Mouse (Mus musculus): ENCODE results near the gene Klk7. TPM values are rescaled to one million over a fixed set of nuclear protein-coding genes. Genes with fewer than 3 reads are reported as not detected.

Gene Klk7
- polyA plus RNA-seq, 1 experiment from 2014 or later, result 0.12 TPM

DNA sequence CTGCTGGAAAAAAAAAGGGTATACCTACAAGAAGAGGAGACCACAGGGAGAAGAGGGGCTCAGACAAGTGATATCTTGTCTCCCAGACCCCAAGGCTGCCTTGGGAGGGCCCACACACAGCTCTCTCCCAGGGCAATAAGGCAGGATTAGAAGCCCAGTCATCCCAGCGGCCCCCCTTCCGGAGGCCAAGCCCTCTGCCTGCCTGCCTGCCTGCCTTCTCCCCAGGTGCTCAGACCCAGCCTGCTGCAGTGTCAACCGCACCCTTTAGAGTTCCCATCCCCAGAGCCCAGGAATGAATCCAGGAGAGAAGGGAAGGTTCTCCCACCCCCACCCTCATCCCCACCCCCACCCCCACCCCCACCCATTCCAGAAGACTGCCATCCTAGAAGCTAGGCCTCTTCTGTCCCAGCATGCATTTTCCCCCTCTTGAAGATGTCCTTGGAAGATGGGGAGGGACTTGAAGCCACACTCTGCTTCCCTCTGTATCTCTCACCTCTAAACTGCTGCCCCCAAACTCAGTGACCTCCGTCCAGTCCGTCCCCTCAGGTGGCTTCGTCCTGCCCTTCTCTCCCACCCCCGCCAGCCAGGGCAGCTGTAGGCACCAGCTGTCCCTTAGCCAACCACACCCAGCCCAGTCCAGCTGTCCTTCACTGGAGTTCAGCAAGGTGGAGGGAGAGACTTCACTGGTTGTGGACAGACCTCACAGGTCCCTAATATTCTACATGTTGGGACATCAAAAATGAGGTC is 35.6 kb upstream of the Klk7 start:
- Histone ChIP-seq H3K4me3 (ENCODE audit: low read depth, low read length) (no peak overlapping the region), H3K9ac (ENCODE audit: low read length) (no peak overlapping the region)
- 56% methylated on average over 6 of the region's 7 CpGs for WGBS

DNA sequence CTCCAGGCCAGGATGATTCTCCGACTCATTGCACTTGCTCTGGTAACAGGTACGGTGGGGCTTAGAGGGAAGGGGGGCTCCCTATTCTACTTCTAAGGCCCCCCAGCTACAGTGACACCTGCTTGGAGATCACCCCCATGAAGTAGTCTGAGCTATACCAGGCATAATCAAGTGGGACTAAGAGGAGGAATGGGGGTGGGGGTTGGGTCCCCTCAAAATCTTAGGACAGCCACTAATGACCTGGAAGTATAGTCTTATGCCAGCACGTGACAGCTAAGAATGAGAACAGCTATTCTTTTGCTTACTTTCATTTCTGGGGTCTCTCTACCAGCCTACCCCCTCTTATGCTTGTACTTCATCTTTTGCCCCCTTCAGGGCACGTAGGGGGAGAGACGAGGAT is 34.6 kb upstream of the Klk7 start:
- DNase-seq (ENCODE audit: low spot score) (peak; percentile 18), ATAC-seq (replicated peaks; ENCODE audit: low FRiP score, low TSS enrichment, low read depth) (no peak)
- Histone ChIP-seq H3K36me3 (ENCODE audit: control insufficient read depth, insufficient read depth, low read length) (no peaks in the 10 kb centered on the region), H3K27ac (ENCODE audit: low read depth) (no peak overlapping the region), H3K4me3 (ENCODE audit: low read depth, low read length) (no peak overlapping the region), H3K9me3 (ENCODE audit: control insufficient read depth, low read length) (no peaks in the 10 kb centered on the region), H3K4me1 (replicated peaks; ENCODE audit: control insufficient read depth, insufficient read depth, low read length) (no peaks in the 10 kb centered on the region), H3K4me2 (ENCODE audit: low read length) (no peak overlapping the region), H3K9ac (ENCODE audit: low read length) (no peak overlapping the region), H3K27me3 (replicated peaks; ENCODE audit: control insufficient read depth, insufficient read depth, low read length) (no peaks in the 10 kb centered on the region)
- WGBS, result 82% methylated on average over 5 of the region's 5 CpGs

More for the DNA sequence above, 35.6 kb upstream of the Klk7 start:
- Histone ChIP-seq H3K4me1 (replicated peaks; ENCODE audit: control insufficient read depth, insufficient read depth, low read length) (no peaks in the 10 kb centered on the region), H3K4me2 (ENCODE audit: low read length) (no peak overlapping the region), H3K27me3 (replicated peaks; ENCODE audit: control insufficient read depth, insufficient read depth, low read length) (no peaks in the 10 kb centered on the region), H3K36me3 (ENCODE audit: control insufficient read depth, insufficient read depth, low read length) (no peaks in the 10 kb centered on the region), H3K9me3 (ENCODE audit: control insufficient read depth, low read length) (no peaks in the 10 kb centered on the region), H3K27ac (ENCODE audit: low read depth) (no peak overlapping the region)
- DNase-seq (ENCODE audit: low spot score) (peak; percentile 50), ATAC-seq (replicated peaks; ENCODE audit: low FRiP score, low TSS enrichment, low read depth) (no peak)

DNA sequence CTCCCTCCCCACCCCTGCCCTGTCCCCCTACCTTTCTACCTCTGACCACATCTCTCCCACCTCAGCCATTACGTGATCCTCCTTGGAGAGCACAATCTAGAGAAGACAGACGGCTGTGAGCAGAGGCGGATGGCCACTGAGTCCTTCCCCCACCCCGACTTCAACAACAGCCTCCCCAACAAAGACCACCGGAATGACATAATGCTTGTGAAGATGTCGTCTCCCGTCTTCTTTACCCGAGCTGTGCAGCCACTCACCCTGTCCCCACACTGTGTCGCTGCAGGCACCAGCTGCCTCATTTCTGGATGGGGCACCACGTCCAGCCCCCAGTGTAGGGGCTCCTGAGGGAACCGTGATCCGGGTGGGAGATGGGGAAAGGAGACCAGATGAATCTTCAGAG is 33.7 kb upstream of the Klk7 start:
- no peak overlapping the region for H3K9ac ChIP-seq (ENCODE audit: low read length)
- ATAC-seq (replicated peaks; ENCODE audit: low FRiP score, low TSS enrichment, low read depth) (no peak), DNase-seq (ENCODE audit: low spot score) (no peak)
- no peaks in the 10 kb centered on the region for H3K9me3 ChIP-seq (ENCODE audit: control insufficient read depth, low read length)
- no peaks in the 10 kb centered on the region for H3K4me1 ChIP-seq (replicated peaks; ENCODE audit: control insufficient read depth, insufficient read depth, low read length)
- H3K4me2 ChIP-seq (ENCODE audit: low read length), result no peak overlapping the region
- H3K27ac ChIP-seq (ENCODE audit: low read depth), result no peak overlapping the region
- no peak overlapping the region for H3K4me3 ChIP-seq (ENCODE audit: low read depth, low read length)
- H3K27me3 ChIP-seq (replicated peaks; ENCODE audit: control insufficient read depth, insufficient read depth, low read length), result no peaks in the 10 kb centered on the region
- 83% methylated on average over 12 of the region's 12 CpGs for WGBS
- no peaks in the 10 kb centered on the region for H3K36me3 ChIP-seq (ENCODE audit: control insufficient read depth, insufficient read depth, low read length)

DNA sequence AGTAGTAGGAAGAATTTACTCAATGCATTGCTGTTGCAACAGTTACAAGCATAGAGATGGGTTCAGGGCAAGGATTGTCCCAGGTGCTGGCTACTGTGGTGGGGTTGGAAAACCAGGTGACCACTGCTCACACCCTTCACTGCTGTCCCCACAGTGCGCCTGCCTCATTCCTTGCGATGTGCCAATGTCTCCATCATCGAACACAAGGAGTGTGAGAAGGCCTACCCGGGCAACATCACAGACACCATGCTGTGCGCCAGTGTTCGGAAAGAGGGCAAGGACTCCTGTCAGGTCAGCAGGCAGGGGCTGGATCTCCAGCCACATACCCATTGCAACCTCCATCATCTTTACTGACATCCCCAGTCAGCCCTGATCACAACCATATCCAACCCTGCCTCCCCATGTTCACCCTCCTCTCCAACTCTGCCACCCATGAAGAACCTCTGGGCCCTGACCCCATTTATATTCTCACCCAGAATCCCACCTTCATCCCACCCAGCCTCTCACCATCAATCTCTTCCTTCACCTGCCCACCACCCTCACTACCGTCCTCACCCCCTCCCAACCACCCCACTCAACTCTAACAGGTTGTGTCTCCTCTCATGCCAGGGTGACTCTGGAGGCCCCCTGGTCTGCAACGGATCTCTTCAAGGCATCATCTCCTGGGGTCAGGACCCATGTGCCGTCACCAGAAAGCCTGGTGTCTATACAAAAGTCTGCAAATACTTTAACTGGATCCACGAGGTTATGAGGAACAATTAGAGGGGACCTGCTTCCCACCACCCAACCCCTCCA is 32.7 kb upstream of the Klk7 start:
- H3K36me3 ChIP-seq (ENCODE audit: control insufficient read depth, insufficient read depth, low read length), result no peaks in the 10 kb centered on the region
- no peak overlapping the region for H3K4me2 ChIP-seq (ENCODE audit: low read length)
- no peak for ATAC-seq (replicated peaks; ENCODE audit: low FRiP score, low TSS enrichment, low read depth)
- H3K27me3 ChIP-seq (replicated peaks; ENCODE audit: control insufficient read depth, insufficient read depth, low read length), result no peaks in the 10 kb centered on the region; the same call in 1 of the 2 replicates
- no peaks in the 10 kb centered on the region for H3K9me3 ChIP-seq (ENCODE audit: control insufficient read depth, low read length)
- 86% methylated on average over 10 of the region's 10 CpGs for WGBS
- H3K9ac ChIP-seq (ENCODE audit: low read length), result no peak overlapping the region
- DNase-seq (ENCODE audit: low spot score), result peak; percentile 24
- H3K27ac ChIP-seq (ENCODE audit: low read depth), result no peak overlapping the region
- no peaks in the 10 kb centered on the region for H3K4me1 ChIP-seq (replicated peaks; ENCODE audit: control insufficient read depth, insufficient read depth, low read length)
- no peak overlapping the region for H3K4me3 ChIP-seq (ENCODE audit: low read depth, low read length)

DNA sequence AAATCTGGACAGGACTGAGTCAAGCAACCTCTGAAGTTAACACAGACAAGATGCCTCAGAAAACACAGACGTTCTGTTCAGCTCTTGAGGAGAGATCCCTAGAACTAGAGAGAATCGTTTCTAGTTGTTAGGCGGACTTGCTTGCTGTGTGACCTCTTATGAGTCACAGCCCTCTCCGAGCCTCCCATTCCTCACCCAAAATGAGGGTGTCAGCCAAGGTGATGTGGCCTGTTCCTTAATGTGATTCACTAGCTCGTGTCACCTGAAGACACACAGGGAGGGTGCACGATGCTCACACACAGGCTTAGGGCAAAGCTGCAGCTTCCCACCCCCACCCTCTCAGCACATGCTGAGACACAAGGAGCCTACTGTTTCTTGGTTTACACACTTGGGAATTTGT is 30.9 kb upstream of the Klk7 start:
- Histone ChIP-seq H3K9ac (ENCODE audit: low read length) (no peak overlapping the region), H3K27me3 (replicated peaks; ENCODE audit: control insufficient read depth, insufficient read depth, low read length) (no peaks in the 10 kb centered on the region; the same call in 1 of the 2 replicates), H3K4me1 (replicated peaks; ENCODE audit: control insufficient read depth, insufficient read depth, low read length) (no peaks in the 10 kb centered on the region), H3K9me3 (ENCODE audit: control insufficient read depth, low read length) (no peaks in the 10 kb centered on the region), H3K4me2 (ENCODE audit: low read length) (no peak overlapping the region), H3K36me3 (ENCODE audit: control insufficient read depth, insufficient read depth, low read length) (no peaks in the 10 kb centered on the region), H3K27ac (ENCODE audit: low read depth) (no peak overlapping the region), H3K4me3 (ENCODE audit: low read depth, low read length) (no peak overlapping the region)
- DNase-seq (ENCODE audit: low spot score) (peak; percentile 50), ATAC-seq (replicated peaks; ENCODE audit: low FRiP score, low TSS enrichment, low read depth) (no peak)
- 58% methylated on average over 6 of the region's 6 CpGs for WGBS

DNA sequence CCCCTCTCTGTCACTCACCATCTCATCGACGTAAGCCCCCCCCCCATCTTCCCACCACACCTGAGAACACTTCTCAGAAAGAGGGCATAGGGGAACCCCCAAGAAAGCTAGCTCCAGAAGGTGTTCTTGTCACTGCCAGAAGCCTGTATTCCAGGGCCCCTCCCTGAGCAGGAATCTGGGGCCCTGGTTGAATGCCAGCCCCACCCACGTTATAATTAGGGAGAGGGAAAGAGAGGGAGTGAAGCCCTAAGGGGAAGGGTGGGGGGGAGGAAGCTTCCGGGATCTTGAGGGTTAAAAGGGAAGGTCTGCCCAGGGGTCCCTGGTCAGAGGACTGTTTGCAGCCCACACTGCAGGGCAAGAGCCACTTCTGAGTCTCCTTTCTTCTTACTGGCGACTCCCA is 30.3 kb upstream of the Klk7 start, which contains the start of gene Klk10:
Gene Klk10, plus strand, starts transcription at position 290 of the 400 bp plus-strand sequence.
- Histone ChIP-seq H3K36me3 (ENCODE audit: control insufficient read depth, insufficient read depth, low read length) (no peaks in the 10 kb centered on the region), H3K4me1 (replicated peaks; ENCODE audit: control insufficient read depth, insufficient read depth, low read length) (no peaks in the 10 kb centered on the region), H3K27ac (ENCODE audit: low read depth) (no peak within 1 kb of the TSS), H3K4me2 (ENCODE audit: low read length) (no peak within 1 kb of the TSS), H3K9me3 (ENCODE audit: control insufficient read depth, low read length) (no peaks in the 10 kb centered on the region), H3K27me3 (replicated peaks; ENCODE audit: control insufficient read depth, insufficient read depth, low read length) (no peaks in the 10 kb centered on the region; the same call in 1 of the 2 replicates), H3K9ac (ENCODE audit: low read length) (no peak within 1 kb of the TSS), H3K4me3 (ENCODE audit: low read depth, low read length) (no peak within 1 kb of the TSS)
- WGBS, result 39% methylated on average over 5 of the region's 5 CpGs
- ATAC-seq (replicated peaks; ENCODE audit: low FRiP score, low TSS enrichment, low read depth) (no peak), DNase-seq (ENCODE audit: low spot score) (peak; percentile 45)

DNA sequence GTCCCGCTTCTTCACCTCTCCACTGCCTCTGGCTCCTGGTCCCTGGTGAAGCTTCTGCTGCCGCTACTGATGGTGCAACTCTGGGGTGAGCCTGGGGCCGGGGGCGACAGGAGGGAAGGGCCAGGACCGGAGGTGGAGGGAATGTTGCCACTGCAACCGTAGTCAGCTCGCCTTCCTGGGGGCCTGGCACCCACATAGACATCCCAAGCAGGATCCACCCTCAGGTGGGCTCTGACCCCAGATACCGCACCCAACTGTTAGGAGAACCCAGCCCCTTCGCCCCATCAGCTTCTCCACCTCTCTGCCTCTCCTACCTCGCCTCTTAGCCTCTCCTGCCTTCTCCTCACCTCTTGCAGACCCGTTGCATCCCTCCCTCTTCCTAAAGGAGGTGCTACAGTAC is 29.6 kb upstream of the Klk7 start:
- Histone ChIP-seq H3K9me3 (ENCODE audit: control insufficient read depth, low read length) (no peaks in the 10 kb centered on the region), H3K9ac (ENCODE audit: low read length) (no peak overlapping the region), H3K36me3 (ENCODE audit: control insufficient read depth, insufficient read depth, low read length) (no peaks in the 10 kb centered on the region), H3K4me2 (ENCODE audit: low read length) (no peak overlapping the region), H3K27ac (ENCODE audit: low read depth) (no peak overlapping the region), H3K27me3 (replicated peaks; ENCODE audit: control insufficient read depth, insufficient read depth, low read length) (no peaks in the 10 kb centered on the region; the same call in 1 of the 2 replicates), H3K4me3 (ENCODE audit: low read depth, low read length) (no peak overlapping the region), H3K4me1 (replicated peaks; ENCODE audit: control insufficient read depth, insufficient read depth, low read length) (no peaks in the 10 kb centered on the region)
- DNase-seq (ENCODE audit: low spot score) (no peak), ATAC-seq (replicated peaks; ENCODE audit: low FRiP score, low TSS enrichment, low read depth) (no peak)
- 88% methylated on average over 11 of the region's 11 CpGs for WGBS

DNA sequence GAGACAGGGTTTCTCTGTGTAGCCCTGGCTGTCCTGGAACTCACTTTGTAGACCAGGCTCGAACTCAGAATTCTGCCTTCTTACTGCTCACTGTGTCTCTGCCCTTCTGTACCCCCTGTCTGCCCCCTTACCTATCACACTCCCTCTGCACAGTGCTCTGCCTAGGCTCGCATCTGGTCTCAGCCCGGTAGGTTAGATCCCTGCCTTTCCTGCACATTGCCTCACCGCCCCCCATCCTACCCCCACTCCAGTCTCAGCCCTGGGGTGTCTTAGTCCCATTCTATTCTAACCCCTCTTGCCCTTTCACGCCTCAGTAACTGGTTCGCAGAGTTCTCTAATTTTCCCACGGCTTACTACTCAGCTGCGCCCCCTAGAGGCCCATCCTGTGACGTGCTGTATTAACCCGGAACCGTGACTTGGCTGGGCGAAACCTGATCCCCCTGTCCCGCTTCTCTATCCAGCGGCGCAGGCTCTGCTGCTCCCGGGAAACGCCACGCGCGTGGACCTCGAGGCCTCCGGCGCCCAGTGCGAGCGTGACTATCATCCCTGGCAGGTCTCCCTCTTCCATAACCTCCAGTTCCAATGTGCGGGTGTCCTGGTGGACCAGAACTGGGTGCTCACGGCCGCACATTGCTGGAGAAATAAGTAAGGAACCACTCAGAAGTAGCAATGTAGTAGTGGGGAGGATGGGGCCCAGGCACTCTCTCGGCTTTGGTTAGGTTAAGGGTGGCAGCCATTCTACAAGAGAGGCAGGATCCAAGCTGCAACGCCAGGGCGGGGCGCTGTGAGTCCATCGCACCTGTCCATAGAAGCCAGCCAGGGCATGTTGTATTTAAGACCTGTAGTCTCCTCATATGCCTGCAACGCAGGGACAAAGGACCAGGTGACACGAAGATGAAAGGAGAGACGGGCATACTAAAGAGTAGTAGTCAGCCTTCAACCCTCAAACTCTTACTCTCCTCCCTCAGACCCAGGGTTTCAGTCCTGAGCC is 28.5 kb upstream of the Klk7 start:
- Histone ChIP-seq H3K9me3 (ENCODE audit: control insufficient read depth, low read length) (no peaks in the 10 kb centered on the region), H3K4me2 (ENCODE audit: low read length) (peak overlapping the region; percentile 53), H3K27ac (ENCODE audit: low read depth) (no peak overlapping the region), H3K4me1 (replicated peaks; ENCODE audit: control insufficient read depth, insufficient read depth, low read length) (no peaks in the 10 kb centered on the region), H3K36me3 (ENCODE audit: control insufficient read depth, insufficient read depth, low read length) (no peaks in the 10 kb centered on the region), H3K4me3 (ENCODE audit: low read depth, low read length) (peak overlapping the region; percentile 6; the same call in 1 of the 2 replicates), H3K27me3 (replicated peaks; ENCODE audit: control insufficient read depth, insufficient read depth, low read length) (no peaks in the 10 kb centered on the region; the same call in 1 of the 2 replicates), H3K9ac (ENCODE audit: low read length) (no peak overlapping the region)
- DNase-seq (ENCODE audit: low spot score) (peak; percentile 98), ATAC-seq (replicated peaks; ENCODE audit: low FRiP score, low TSS enrichment, low read depth) (peak; percentile 63)
- 9% methylated on average over 36 of the region's 36 CpGs for WGBS

Measured in intestine, embryonic 14.5 days (tissue).